23 mouse cellular contexts compared by ENCODE assay signal in genomic region chr6:66893950-66894349, GRCm38 (mm10). TPM values are rescaled to one million over a fixed set of nuclear protein-coding genes. Genes with fewer than 3 reads are reported as not detected.
DNase-seq lines count a peak whose midpoint lies in the region; ATAC-seq lines count a peak whose summit lies in the region.
"Had no signal": no experiment of that assay in that cellular context is flagged by ENCODE, and none has a peak within 500 bp of the region (broad histone marks: within the 10 kb centered on the region; RNA-seq: fewer than 3 reads in every experiment).

No protein-coding gene starts in this region.

- 79% methylated on average over 5 of the region's 5 CpGs for WGBS in heart, embryonic 11.5 days (ENCODE audit: insufficient replicate concordance)
- 84% methylated on average over 5 of the region's 5 CpGs for WGBS in heart, embryonic 10.5 days
- 82% methylated on average over 5 of the region's 5 CpGs for WGBS in limb, embryonic 11.5 days
- WGBS in limb, embryonic 10.5 days: 90% methylated on average over 5 of the region's 5 CpGs

- H3K36me3 ChIP-seq in heart, embryonic 11.5 days (ENCODE audit: control insufficient read depth, insufficient read depth, low read length): no peaks in the 10 kb centered on the region
- no peaks in the 10 kb centered on the region for H3K36me3 ChIP-seq in heart, embryonic 10.5 days
- H3K36me3 ChIP-seq in limb, embryonic 11.5 days (ENCODE audit: control insufficient read depth, insufficient read depth, low read length): no peaks in the 10 kb centered on the region
- no peaks in the 10 kb centered on the region for H3K36me3 ChIP-seq in limb, embryonic 10.5 days
- H3K36me3 ChIP-seq: G1E had no signal

- no peak overlapping the region for H3K4me2 ChIP-seq in heart, embryonic 11.5 days
- no peak overlapping the region for H3K4me2 ChIP-seq in limb, embryonic 11.5 days (ENCODE audit: low read depth, severe bottlenecking)

- intact Hi-C loops in heart, postnatal 36 days (cut with DNase I): loop anchor here (10.0 kb wide), 1 partner anchor 359 kb away; the partner anchor contains the start of gene Mad2l1

- H3K9me3 ChIP-seq in heart, embryonic 11.5 days (replicated peaks; ENCODE audit: control insufficient read depth, low read length): no peaks in the 10 kb centered on the region
- H3K9me3 ChIP-seq in heart, embryonic 10.5 days: no peaks in the 10 kb centered on the region
- no peaks in the 10 kb centered on the region for H3K9me3 ChIP-seq in limb, embryonic 11.5 days (ENCODE audit: control insufficient read depth, low read length)
- H3K9me3 ChIP-seq in limb, embryonic 10.5 days (replicated peaks): no peaks in the 10 kb centered on the region

- H3K4me1 ChIP-seq in heart, embryonic 11.5 days (ENCODE audit: control insufficient read depth, insufficient read depth, low read length): no peaks in the 10 kb centered on the region
- H3K4me1 ChIP-seq in heart, embryonic 10.5 days: 0 out of 2 replicates have a peak, but pooled peaks cover 14% of the 10 kb centered on the region
- 0 out of 2 replicates have a peak, but pooled peaks cover 6% of the 10 kb centered on the region for H3K4me1 ChIP-seq in limb, embryonic 11.5 days (ENCODE audit: control insufficient read depth, insufficient read depth, low read length)
- peaks cover 22% of the 10 kb centered on the region for H3K4me1 ChIP-seq in limb, embryonic 10.5 days

- no peak overlapping the region for H3K27ac ChIP-seq in heart, embryonic 11.5 days (ENCODE audit: low read depth, low read length)
- no peak overlapping the region for H3K27ac ChIP-seq in heart, embryonic 10.5 days
- no peak overlapping the region for H3K27ac ChIP-seq in limb, embryonic 11.5 days (replicated peaks; ENCODE audit: low read depth, low read length)
- H3K27ac ChIP-seq in limb, embryonic 10.5 days: no peak overlapping the region

- no peak overlapping the region for H3K4me3 ChIP-seq in heart, embryonic 11.5 days (ENCODE audit: low read depth, low read length)
- no peak overlapping the region for H3K4me3 ChIP-seq in heart, embryonic 10.5 days
- H3K4me3 ChIP-seq in limb, embryonic 11.5 days (ENCODE audit: low read depth, low read length): no peak overlapping the region
- H3K4me3 ChIP-seq in limb, embryonic 10.5 days: no peak overlapping the region

- no peak overlapping the region for H3K9ac ChIP-seq in heart, embryonic 11.5 days (ENCODE audit: low read depth, low read length)
- H3K9ac ChIP-seq in limb, embryonic 11.5 days (ENCODE audit: low read length): no peak overlapping the region

- no peak for ATAC-seq in heart, embryonic 11.5 days (replicated peaks; ENCODE audit: insufficient number of reproducible peaks, low FRiP score, low TSS enrichment)
- no peak for ATAC-seq in limb, embryonic 11.5 days (ENCODE audit: insufficient number of reproducible peaks, low FRiP score, low TSS enrichment, low read depth)
- ATAC-seq: activated CD4-positive, CD25-positive, alpha-beta regulatory T cell, adult 4 months; CD4-positive, CD25-positive, alpha-beta regulatory T cell, adult 4 months; Patski had no signal

- H3K27me3 ChIP-seq in heart, embryonic 11.5 days (ENCODE audit: control insufficient read depth, insufficient read depth, low read length): no peaks in the 10 kb centered on the region
- no peaks in the 10 kb centered on the region for H3K27me3 ChIP-seq in heart, embryonic 10.5 days (ENCODE audit: insufficient read depth, poor library complexity, severe bottlenecking)
- H3K27me3 ChIP-seq in limb, embryonic 11.5 days (ENCODE audit: control insufficient read depth, insufficient read depth, low read length): no peaks in the 10 kb centered on the region
- no peaks in the 10 kb centered on the region for H3K27me3 ChIP-seq in limb, embryonic 10.5 days (ENCODE audit: low read depth, poor library complexity, severe bottlenecking)
- H3K27me3 ChIP-seq: CH12.LX, Patski had no signal

- DNase-seq in heart, adult 11 months: peak; percentile 71
- DNase-seq in heart, embryonic 10.5 days (ENCODE audit: low spot score): peak; percentile 20
- DNase-seq in heart, postnatal 36 days: no peak
- peak; percentile 2 for DNase-seq in limb, embryonic 11.5 days (ENCODE audit: low spot score)
- DNase-seq in limb, embryonic 10.5 days (ENCODE audit: low spot score): no peak
- peak; percentile 52 for DNase-seq in 416B (ENCODE audit: low read depth)
- no peak for DNase-seq in lung, postnatal 14 days
- DNase-seq: adrenal gland, adult 2 months; adrenal gland, adult 8-10 months; adrenal gland, postnatal 10 days; adrenal gland, postnatal 14 days; adrenal gland, postnatal 25 days; adrenal gland, postnatal 36 days; B cell, adult 2 months; cerebellum, adult 11 months; cerebellum, adult 11-12 months; cerebellum, adult 18-20 months had no signal

RNA-seq across cellular contexts. Expression of gene Gng12, which starts 2.2 kb away (rescaled TPM):
- 64.0 and 72.1 TPM in 2 replicates for polyA plus RNA-seq in heart, embryonic 11.5 days (2014; fragmentation: Nextera tagmentation; extraction: Ambion mirVana)
- 60.0 and 60.9 TPM in 2 replicates for polyA plus RNA-seq in heart, embryonic 10.5 days (2016; fragmentation: Nextera tagmentation; extraction: Ambion mirVana)
- total RNA-seq in heart, postnatal 36 days (2021): 10 to 100 TPM; 37.8 to 44.7 TPM
- polyA plus RNA-seq in limb, embryonic 11.5 days (2014; fragmentation: Nextera tagmentation; extraction: Ambion mirVana): 72.2 and 73.0 TPM in 2 replicates
- 61.2 and 73.9 TPM in 2 replicates for polyA plus RNA-seq in limb, embryonic 10.5 days (2016; fragmentation: Nextera tagmentation; extraction: Ambion mirVana)
- polyA plus RNA-seq: G1E had no signal

Comparison
In these comparisons a context has a peak if more than half of its experiments do, and no peak if none do; other contexts are left out.
1. DNase-seq: peak in heart, adult 11 months (single experiment), heart, embryonic 10.5 days (single experiment), limb, embryonic 11.5 days (single experiment) and 416B (single experiment); none in heart, postnatal 36 days (0 of 2), limb, embryonic 10.5 days (single experiment) and lung, postnatal 14 days (single experiment).